Mouse (Mus musculus) CH12.LX (cell line): ENCODE measurements around the gene Map3k12. TPM values are rescaled to one million over a fixed set of nuclear protein-coding genes. Genes with fewer than 3 reads are reported as not detected.

ENCODE experiments used
- DNase-seq: peaks from one replicate; pipeline ENCODE4 v3.0.0-alpha.2; 2013; ENCODE audit errors: extremely low read depth
- H3K27ac ChIP-seq: 2 replicates; pipeline ENCODE4 v1.5.1; 2012; ENCODE audit warnings: low read depth, mild to moderate bottlenecking, control low read depth, moderate library complexity; ENCODE audit not compliant: insufficient read depth
- H3K27me3 ChIP-seq: replicated peaks from 2 replicates; pipeline ENCODE3; 2012; ENCODE audit warnings: inconsistent platforms
- H3K36me3 ChIP-seq, 2 experiments: replicated peaks in 1 of 2; 2 replicates each; pipeline versions ENCODE3 to v1.6.1; 2012; ENCODE audit warnings: inconsistent platforms in 1 of 2, low read length in 1 of 2, mild to moderate bottlenecking in 1 of 2, mixed read lengths in 1 of 2, moderate library complexity in 1 of 2; ENCODE audit not compliant: control insufficient read depth in 1 of 2, insufficient read depth in 1 of 2
- H3K4me1 ChIP-seq, 2 experiments: 2 replicates each; pipeline ENCODE4 v1.6.1; 2012; ENCODE audit warnings: inconsistent platforms in 1 of 2, moderate library complexity in 1 of 2; ENCODE audit not compliant: insufficient read depth in 2 of 2, control insufficient read depth in 1 of 2
- H3K4me2 ChIP-seq: 2 replicates; pipeline ENCODE4 v1.6.1; 2012; ENCODE audit warnings: low read depth, mild to moderate bottlenecking, control low read depth; ENCODE audit not compliant: poor library complexity, insufficient read depth, severe bottlenecking
- H3K4me3 ChIP-seq, 3 experiments: fragments of 150-350 bp in 1 of 3; sonication (generic) in 1 of 3; replicated peaks in 1 of 3; 2 replicates each; pipeline versions ENCODE3 to v1.5.1; 2011 to 2012; ENCODE audit warnings: low read depth in 2 of 3, low read length in 2 of 3, mild to moderate bottlenecking in 2 of 3, moderate library complexity in 2 of 3, control low read depth in 1 of 3, improper control_type of control experiment in 1 of 3, inconsistent platforms in 1 of 3, mixed read lengths in 1 of 3; ENCODE audit not compliant: poor library complexity in 1 of 3
- H3K79me2 ChIP-seq: replicated peaks from 2 replicates; pipeline ENCODE4 v1.6.1; 2012; ENCODE audit warnings: mild to moderate bottlenecking, moderate library complexity; ENCODE audit not compliant: control insufficient read depth, poor library complexity, insufficient read depth, severe bottlenecking; ENCODE audit errors: extremely low read depth
- H3K9ac ChIP-seq: 2 replicates; pipeline ENCODE4 v1.6.1; 2012; ENCODE audit warnings: low read depth, mild to moderate bottlenecking, control low read depth, moderate library complexity; ENCODE audit not compliant: insufficient read depth
- H3K9me3 ChIP-seq: replicated peaks from 2 replicates; pipeline ENCODE3; 2012; ENCODE audit warnings: low read length, inconsistent platforms, mixed read lengths
- BHLHE40 ChIP-seq: IDR thresholded peaks from 2 replicates; pipeline ENCODE4 v1.6.1; 2011; ENCODE audit warnings: mild to moderate bottlenecking, low read depth, low read length, improper control_type of control experiment
- CHD1 ChIP-seq: IDR thresholded peaks from 2 replicates; pipeline ENCODE4 v1.6.1; 2012; ENCODE audit warnings: low read depth, low read length, improper control_type of control experiment, inconsistent platforms
- CHD2 ChIP-seq: IDR thresholded peaks from 2 replicates; pipeline ENCODE4 v1.6.1; 2011; ENCODE audit warnings: low read length, improper control_type of control experiment
- CTCF ChIP-seq, 2 experiments: IDR thresholded peaks in 1 of 2; conservative IDR thresholded peaks in 1 of 2; 2 replicates each; pipeline ENCODE4 v1.5.1; 2011 to 2012; ENCODE audit warnings: low read depth in 2 of 2, low read length in 2 of 2, improper control_type of control experiment in 1 of 2, inconsistent platforms in 1 of 2, mild to moderate bottlenecking in 1 of 2, moderate library complexity in 1 of 2
- E2F4 ChIP-seq: IDR thresholded peaks from 2 replicates; pipeline ENCODE4 v1.6.1; 2011; ENCODE audit warnings: low read depth, low read length, improper control_type of control experiment; ENCODE audit not compliant: insufficient replicate concordance
- ELF1 ChIP-seq: IDR thresholded peaks from 2 replicates; pipeline ENCODE4 v1.6.1; 2014; ENCODE audit warnings: low read depth, mild to moderate bottlenecking, inconsistent platforms, low read length, improper control_type of control experiment
- EP300 ChIP-seq: IDR thresholded peaks from 2 replicates; pipeline ENCODE4 v1.6.1; 2011; ENCODE audit warnings: low read length, improper control_type of control experiment
- ETS1 ChIP-seq: conservative IDR thresholded peaks from 2 replicates; pipeline ENCODE4 v1.6.1; 2012; ENCODE audit warnings: low read depth, mild to moderate bottlenecking, inconsistent platforms, low read length, improper control_type of control experiment, moderate library complexity
- HCFC1 ChIP-seq: IDR thresholded peaks from 2 replicates; pipeline ENCODE4 v1.6.1; 2012; ENCODE audit warnings: low read depth, mild to moderate bottlenecking, inconsistent platforms, low read length, improper control_type of control experiment
- IRF4 ChIP-seq: IDR thresholded peaks from 2 replicates; pipeline ENCODE4 v1.6.1; 2014; ENCODE audit warnings: low read depth, mild to moderate bottlenecking, inconsistent platforms, low read length, improper control_type of control experiment
- JUN ChIP-seq: IDR thresholded peaks from 2 replicates; pipeline ENCODE4 v1.6.1; 2011; ENCODE audit warnings: low read depth, mild to moderate bottlenecking, low read length, improper control_type of control experiment, moderate library complexity; ENCODE audit not compliant: insufficient read depth
- JUND ChIP-seq: conservative IDR thresholded peaks from 2 replicates; pipeline ENCODE4 v1.6.1; 2011; ENCODE audit warnings: low read depth, low read length, improper control_type of control experiment
- KAT2A ChIP-seq: IDR thresholded peaks from 2 replicates; pipeline ENCODE4 v1.6.1; 2012; ENCODE audit warnings: low read length, improper control_type of control experiment, inconsistent platforms; ENCODE audit not compliant: insufficient replicate concordance
- MAX ChIP-seq: IDR thresholded peaks from 2 replicates; pipeline ENCODE4 v1.6.1; 2011; ENCODE audit warnings: low read length, improper control_type of control experiment
- MAZ ChIP-seq: IDR thresholded peaks from 2 replicates; pipeline ENCODE4 v1.6.1; 2012; ENCODE audit warnings: low read depth, mild to moderate bottlenecking, inconsistent platforms, low read length, improper control_type of control experiment, moderate library complexity
- MEF2A ChIP-seq: IDR thresholded peaks from 2 replicates; pipeline ENCODE4 v1.6.1; 2014; ENCODE audit warnings: low read depth, mild to moderate bottlenecking, inconsistent platforms, low read length, improper control_type of control experiment, borderline replicate concordance
- MXI1 ChIP-seq: IDR thresholded peaks from 2 replicates; pipeline ENCODE4 v1.6.1; 2011; ENCODE audit warnings: mild to moderate bottlenecking, low read depth, low read length, improper control_type of control experiment
- MYC ChIP-seq: IDR thresholded peaks from 2 replicates; pipeline ENCODE4 v1.6.1; 2011; ENCODE audit warnings: low read depth, mild to moderate bottlenecking, improper control_type of control experiment, low read length
- NELFE ChIP-seq: IDR thresholded peaks from 2 replicates; pipeline ENCODE4 v1.6.1; 2011; ENCODE audit warnings: low read depth, low read length, improper control_type of control experiment
- NRF1 ChIP-seq: IDR thresholded peaks from 2 replicates; pipeline ENCODE4 v1.6.1; 2014; ENCODE audit warnings: low read depth, mild to moderate bottlenecking, inconsistent platforms, low read length, improper control_type of control experiment, moderate library complexity
- PAX5 ChIP-seq: IDR thresholded peaks from 2 replicates; pipeline ENCODE4 v1.6.1; 2012; ENCODE audit warnings: low read length, inconsistent platforms, mixed read lengths
- POLR2A ChIP-seq: IDR thresholded peaks from 2 replicates; pipeline ENCODE4 v1.6.1; 2011; ENCODE audit warnings: low read depth, mild to moderate bottlenecking, improper control_type of control experiment, low read length
- POLR2AphosphoS2 ChIP-seq: IDR thresholded peaks from 2 replicates; pipeline ENCODE4 v1.6.1; 2011; ENCODE audit warnings: low read depth, low read length, improper control_type of control experiment
- RAD21 ChIP-seq: IDR thresholded peaks from 2 replicates; pipeline ENCODE4 v1.6.1; 2011; ENCODE audit warnings: low read depth, mild to moderate bottlenecking, low read length, improper control_type of control experiment, moderate library complexity
- RCOR1 ChIP-seq: conservative IDR thresholded peaks from 2 replicates; pipeline ENCODE4 v1.6.1; 2012; ENCODE audit warnings: low read depth, mild to moderate bottlenecking, inconsistent platforms, low read length, improper control_type of control experiment
- SIN3A ChIP-seq: IDR thresholded peaks from 2 replicates; pipeline ENCODE4 v1.6.1; 2012; ENCODE audit warnings: low read length, improper control_type of control experiment, inconsistent platforms
- SMC3 ChIP-seq: IDR thresholded peaks from 2 replicates; pipeline ENCODE4 v1.6.1; 2011; ENCODE audit warnings: low read depth, low read length, improper control_type of control experiment
- TBP ChIP-seq: conservative IDR thresholded peaks from 2 replicates; pipeline ENCODE4 v1.6.1; 2011; ENCODE audit warnings: low read depth, low read length, improper control_type of control experiment
- USF1 ChIP-seq: IDR thresholded peaks from 2 replicates; pipeline ENCODE4 v1.6.1; 2014; ENCODE audit warnings: low read depth, mild to moderate bottlenecking, inconsistent platforms, low read length, improper control_type of control experiment
- USF2 ChIP-seq: conservative IDR thresholded peaks from 2 replicates; pipeline ENCODE4 v1.6.1; 2011; ENCODE audit warnings: low read depth, low read length, improper control_type of control experiment
- ZC3H11A ChIP-seq: IDR thresholded peaks from 2 replicates; pipeline ENCODE4 v1.6.1; 2012; ENCODE audit warnings: low read depth, mild to moderate bottlenecking, inconsistent platforms, low read length, improper control_type of control experiment
- ZKSCAN1 ChIP-seq: IDR thresholded peaks from 2 replicates; pipeline ENCODE4 v1.6.1; 2012; ENCODE audit warnings: low read depth, inconsistent platforms, low read length, improper control_type of control experiment, borderline replicate concordance
- ZMIZ1 ChIP-seq: IDR thresholded peaks from 2 replicates; pipeline ENCODE4 v1.6.1; 2012; ENCODE audit warnings: low read depth, mild to moderate bottlenecking, inconsistent platforms, low read length, improper control_type of control experiment
- ZNF384 ChIP-seq: IDR thresholded peaks from 2 replicates; pipeline ENCODE4 v1.6.1; 2012; ENCODE audit warnings: low read depth, low read length, improper control_type of control experiment, inconsistent platforms
- dilution Hi-C: fragments of 300-500 bp; cut with MboI; formaldehyde crosslinking; loops from 2 replicates; pipeline ENCODE4 v1.14.3; 2020; ENCODE audit warnings: low sequenced_read_pairs; ENCODE audit not compliant: extremely low pct_unique_long_range_greater_than_20kb, extremely low pct_ligation_motif_present
- in situ Hi-C: fragments of 300-500 bp; cut with MboI; formaldehyde crosslinking; loops from 3 replicates; pipeline ENCODE4 v1.14.3; 2019; ENCODE audit warnings: low sequenced_read_pairs, low pct_ligation_motif_present, low pct_unique_long_range_greater_than_20kb, mixed read lengths
- polyA plus RNA-seq: library from polyadenylated mRNA; unstranded; fragments of >175 nt; gene quantifications from 2 replicates; pipeline ENCODE4 v1.2.1, GENCODE M21; 2012; ENCODE audit warnings: low read depth; ENCODE audit not compliant: insufficient read length
- total RNA-seq, 2 experiments: library from RNA; depleted of rRNA; stranded (reverse); fragments of 300-350 nt in 1 of 2; fragments of >200 nt in 1 of 2; gene quantifications; 2 replicates each; pipeline ENCODE4 v1.2.3; 2012 to 2014

Gene Map3k12
- total and polyA plus RNA-seq, 3 experiments = 1.5 to 3.0 (median 2.3) TPM

GRCm38 (mm10) chr15:102510590-102511284 is 6.1 kb downstream of the Map3k12 start:
- Histone ChIP-seq H3K4me2 (peak overlapping the region; percentile 94), H3K4me1 (peaks cover 21 to 49% of the 10 kb centered on the region in 2 experiments), H3K27ac (no peak overlapping the region), H3K4me3 (peak overlapping the region; percentile 39 to 74 (median 40)), H3K36me3 (peaks cover 0 to 12% of the 10 kb centered on the region in 2 experiments), H3K27me3 (no peaks in the 10 kb centered on the region), H3K9me3 (no peaks in the 10 kb centered on the region), H3K9ac (peak overlapping the region; percentile 52), H3K79me2 (no peaks in the 10 kb centered on the region)
- TF ChIP-seq NRF1 (no peak), RAD21 (no peak), ETS1 (0 out of 2 replicates have a peak, but pooled peaks have one; percentile 16), RCOR1 (no peak), MAZ (no peak), EP300 (no peak), CHD1 (no peak), USF2 (peak; percentile 84), PAX5 (no peak), SMC3 (no peak), CTCF (conservative IDR thresholded peaks at IDR 0.05 in 1 of 2, IDR thresholded peaks at IDR 0.05 in 1 of 2; ENCODE audit: low read depth in 2 of 2, low read length in 2 of 2) (no peak), BHLHE40 (peak; percentile 92), E2F4 (no peak), TBP (peak; percentile 83), ZKSCAN1 (no peak), MAX (no peak; the same call in 1 of the 2 replicates), MYC (no peak), CHD2 (peak; percentile 69; the same call in 1 of the 2 replicates), ZNF384 (no peak), MEF2A (peak; percentile 98), KAT2A (no peak), ELF1 (peak; percentile 46; the same call in 1 of the 2 replicates), USF1 (peak; percentile 93), POLR2AphosphoS2 (no peak), MXI1 (peak; percentile 89), JUND (no peak), NELFE (no peak), ZC3H11A (no peak), JUN (peak; percentile 75), IRF4 (no peak), ZMIZ1 (no peak), HCFC1 (peak; percentile 43), SIN3A (peak; percentile 67; the same call in 1 of the 2 replicates), POLR2A (no peak)
- dilution Hi-C loops = no loop called here
- DNase-seq = peak; percentile 78
- in situ Hi-C loops = no loop called here
